Mouse (Mus musculus): ENCODE measurements around the gene Arhgef6. TPM values are rescaled to one million over a fixed set of nuclear protein-coding genes. Genes with fewer than 3 reads are reported as not detected.

Gene Arhgef6
- total RNA-seq, 2 experiments from 2014 or later, result 77.6 to 80.0 TPM

DNA sequence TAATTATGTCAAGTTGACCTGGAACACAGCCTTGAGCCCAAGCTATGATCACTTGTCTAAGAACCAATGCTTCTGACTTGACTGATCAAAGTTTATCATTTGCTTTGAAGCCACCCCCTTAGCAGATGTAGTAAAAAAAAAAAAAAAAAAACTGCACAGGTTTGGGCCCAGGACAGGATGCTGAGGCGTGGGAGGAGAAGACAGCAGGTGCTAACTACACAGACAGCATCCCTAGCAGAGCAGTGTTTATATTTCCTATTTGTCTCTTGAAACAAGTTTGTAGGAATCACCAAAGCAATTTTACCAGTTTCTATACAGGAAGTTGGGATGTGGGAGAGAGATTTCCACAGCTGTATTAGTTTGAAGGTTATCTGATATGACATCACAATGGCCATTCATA is 127.9 kb downstream of the Arhgef6 start:
- intact Hi-C loops (cut with DNase I), result no loop called here
- DNase-seq, result no peak

DNA sequence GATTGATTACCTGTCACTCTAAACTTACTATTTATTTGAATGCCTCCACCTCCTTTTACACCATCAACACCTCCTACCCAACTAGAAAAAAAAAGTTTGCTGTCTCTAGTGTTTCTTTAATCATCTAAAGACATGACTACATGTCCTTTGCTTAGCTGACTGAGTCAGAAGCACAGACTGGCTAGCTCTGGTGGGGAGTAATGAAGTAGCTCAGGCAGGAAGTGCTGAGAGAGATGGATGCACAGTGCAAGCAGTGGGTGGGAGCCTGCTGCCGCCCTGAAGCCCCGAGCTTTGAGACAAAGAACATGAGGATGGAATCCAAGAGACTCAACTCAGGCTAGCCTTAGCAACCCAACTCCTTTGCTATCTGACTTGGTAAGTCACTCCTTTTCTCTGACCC is 138.1 kb downstream of the Arhgef6 start:
- DNase-seq, result no peak
- intact Hi-C loops (cut with DNase I), result no loop called here

DNA sequence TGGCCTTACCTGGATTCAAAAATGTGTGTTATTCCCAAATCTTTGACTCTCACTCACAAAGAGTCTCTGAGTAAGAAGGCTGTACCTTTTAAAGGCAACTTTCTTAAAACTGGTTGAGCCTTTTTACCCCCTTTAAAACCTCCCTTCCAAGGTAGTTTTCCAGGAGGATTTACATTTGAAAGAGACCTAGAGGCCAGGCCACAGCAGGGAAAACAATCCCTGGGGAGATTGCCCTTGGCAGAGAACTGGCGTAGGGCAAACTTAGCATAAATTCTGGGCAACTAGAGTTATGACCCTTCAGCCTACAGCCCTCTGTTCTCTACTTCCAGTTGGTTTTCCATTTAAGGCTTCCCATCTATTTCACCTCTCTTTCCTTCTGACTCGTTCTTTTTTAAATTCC is 140.5 kb downstream of the Arhgef6 start:
- no peak for DNase-seq
- intact Hi-C loops (cut with DNase I), result no loop called here

DNA sequence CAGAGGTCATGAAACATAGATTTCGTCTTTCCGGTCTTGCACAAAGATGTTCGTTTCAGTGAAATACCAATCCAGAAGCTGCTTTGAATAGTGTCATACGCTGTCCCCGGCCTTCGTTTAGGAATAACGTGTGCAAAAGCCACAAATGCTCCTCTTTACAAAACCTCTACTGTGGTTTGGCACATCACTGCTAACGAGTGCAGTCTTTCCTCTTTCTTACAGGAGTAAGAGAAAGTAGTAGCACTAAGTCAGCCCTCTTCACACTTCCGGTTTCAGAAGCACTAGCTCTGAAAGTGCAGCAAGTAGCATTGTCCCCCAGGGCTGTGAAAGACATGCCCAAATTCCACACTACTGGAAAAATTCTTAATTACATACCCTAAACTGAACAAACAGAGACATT is 142.2 kb downstream of the Arhgef6 start:
- intact Hi-C loops (cut with DNase I), result no loop called here

DNA sequence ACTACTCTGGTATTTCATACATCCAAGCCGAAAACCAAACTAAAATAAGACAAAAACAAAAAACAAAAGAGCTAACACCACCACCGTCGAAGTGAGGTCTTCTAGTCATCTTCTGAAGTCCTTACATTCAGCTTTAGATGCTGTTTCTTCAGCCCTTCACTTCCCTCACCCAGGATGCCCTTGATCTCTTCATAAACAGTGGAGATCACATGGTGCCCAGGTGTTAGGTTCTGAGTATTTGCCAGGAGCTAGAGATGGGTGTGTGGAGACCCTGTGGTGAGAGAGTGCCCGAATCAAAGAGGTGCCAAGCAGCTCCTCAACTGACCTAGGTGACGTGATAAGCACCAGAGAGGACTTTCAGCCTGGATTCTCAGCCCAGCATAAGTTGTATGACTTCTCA is 149.2 kb downstream of the Arhgef6 start:
- no peak for DNase-seq
- intact Hi-C loops (cut with DNase I), result no loop called here

More for the DNA sequence above, 142.2 kb downstream of the Arhgef6 start:
- no peak for DNase-seq

DNA sequence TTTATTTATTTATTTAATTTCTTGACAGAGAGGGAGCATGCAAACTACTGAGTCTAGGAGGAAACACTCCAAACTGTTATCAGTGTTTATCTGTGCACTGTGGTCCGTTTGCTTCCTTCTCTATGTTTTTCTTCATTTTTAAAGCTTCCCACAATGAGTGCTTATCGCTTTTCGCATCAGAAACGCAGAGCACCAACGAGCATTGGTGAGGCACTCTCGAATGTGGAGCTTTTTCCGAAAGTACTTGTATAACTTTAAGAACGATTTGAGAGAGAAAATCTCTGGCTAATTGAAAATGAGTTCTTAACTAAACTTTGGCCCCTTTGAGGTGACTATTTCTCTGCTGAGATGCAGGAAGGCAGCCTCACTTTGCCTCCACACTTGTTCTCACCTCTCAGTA is 151.2 kb downstream of the Arhgef6 start:
- intact Hi-C loops (cut with DNase I), result no loop called here
- DNase-seq, result no peak

DNA sequence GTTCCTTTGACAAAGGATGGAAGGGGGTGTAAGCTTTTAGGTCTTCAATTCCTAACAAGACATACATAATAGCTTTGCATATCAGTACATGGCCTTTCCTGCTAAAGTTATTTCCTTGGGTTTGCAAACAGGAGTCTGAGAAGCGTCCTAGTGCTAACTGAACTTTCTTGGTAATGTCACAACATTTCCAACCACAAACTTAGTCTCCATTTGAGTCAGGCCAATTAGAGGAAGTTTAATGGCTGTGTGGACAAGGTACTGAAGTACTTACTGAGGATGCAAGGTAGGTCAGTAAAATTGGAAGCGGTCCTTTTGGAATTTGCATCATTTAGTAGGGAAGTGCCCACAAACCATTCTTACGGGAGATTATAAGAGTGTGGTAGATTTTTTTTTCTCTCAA is 155.2 kb downstream of the Arhgef6 start:
- intact Hi-C loops (cut with DNase I), result no loop called here
- no peak for DNase-seq

DNA sequence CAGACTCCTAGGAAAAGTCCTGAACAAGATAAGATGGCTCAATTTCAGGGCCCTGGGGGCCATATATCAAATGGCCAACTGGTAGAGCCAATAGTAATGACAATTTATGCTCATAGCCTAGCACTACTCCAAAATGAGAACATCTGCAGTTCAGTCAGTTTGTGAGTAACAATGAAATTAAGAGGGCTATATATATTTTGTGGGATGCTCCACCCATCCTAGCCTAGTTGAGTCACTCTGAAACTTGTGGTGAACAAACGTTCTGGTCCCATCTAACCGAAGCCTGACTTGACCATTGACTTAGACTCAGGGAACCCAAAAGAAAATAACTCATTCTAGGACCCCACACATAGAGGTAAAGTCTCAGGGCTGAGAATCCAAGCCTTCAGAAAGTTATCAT is 156.1 kb downstream of the Arhgef6 start:
- no peak for DNase-seq
- intact Hi-C loops (cut with DNase I), result no loop called here

Other genes starting within 250 kb of the Arhgef6 start
- gene Cd40lg, start 126.6 kb downstream of the Arhgef6 start, total RNA-seq (2021), result under 1 TPM in 1 of 2 experiments, not detected in 1; 0.22 TPM
- 10 to 100 TPM; 57.3 to 57.8 TPM for gene Rbmx, start 54.3 kb upstream of the Arhgef6 start, total RNA-seq (2021)
- gene Gm364, start 70.4 kb upstream of the Arhgef6 start, total RNA-seq (2021), result not detected
- not detected for gene Gpr101, start 165.0 kb upstream of the Arhgef6 start, total RNA-seq (2021)